Mouse (Mus musculus) heart, postnatal 14 days (tissue): ENCODE results near the gene Ankrd13b. TPM values are rescaled to one million over a fixed set of nuclear protein-coding genes. Genes with fewer than 3 reads are reported as not detected.
A peak's percentile ranks its signal among the peaks of the same experiment; 100 is the strongest.

ENCODE experiments used
- DNase-seq, 2 experiments: peaks; one replicate each; pipeline ENCODE4 v3.0.0; 2021 to 2022
- intact Hi-C: fragments of 180-260 bp; cut with DNase I; formaldehyde crosslinking; loops from one replicate; pipeline ENCODE4 v1.15.1; 2025
- total RNA-seq, 2 experiments: library from RNA; stranded (reverse); gene quantifications; 2 replicates each; pipeline ENCODE4 v1.2.3; 2021

Gene Ankrd13b
- total RNA-seq, 2 experiments from 2014 or later: 10.6 to 10.9 TPM

GRCm38 (mm10) chr11:77494344-77494676, 4.8 kb upstream of the Ankrd13b start:
- intact Hi-C loops: loop anchor here (5.0 kb wide), 1 partner anchor 177 kb away; no protein-coding TSS in a partner anchor
- no peak for DNase-seq

DNA sequence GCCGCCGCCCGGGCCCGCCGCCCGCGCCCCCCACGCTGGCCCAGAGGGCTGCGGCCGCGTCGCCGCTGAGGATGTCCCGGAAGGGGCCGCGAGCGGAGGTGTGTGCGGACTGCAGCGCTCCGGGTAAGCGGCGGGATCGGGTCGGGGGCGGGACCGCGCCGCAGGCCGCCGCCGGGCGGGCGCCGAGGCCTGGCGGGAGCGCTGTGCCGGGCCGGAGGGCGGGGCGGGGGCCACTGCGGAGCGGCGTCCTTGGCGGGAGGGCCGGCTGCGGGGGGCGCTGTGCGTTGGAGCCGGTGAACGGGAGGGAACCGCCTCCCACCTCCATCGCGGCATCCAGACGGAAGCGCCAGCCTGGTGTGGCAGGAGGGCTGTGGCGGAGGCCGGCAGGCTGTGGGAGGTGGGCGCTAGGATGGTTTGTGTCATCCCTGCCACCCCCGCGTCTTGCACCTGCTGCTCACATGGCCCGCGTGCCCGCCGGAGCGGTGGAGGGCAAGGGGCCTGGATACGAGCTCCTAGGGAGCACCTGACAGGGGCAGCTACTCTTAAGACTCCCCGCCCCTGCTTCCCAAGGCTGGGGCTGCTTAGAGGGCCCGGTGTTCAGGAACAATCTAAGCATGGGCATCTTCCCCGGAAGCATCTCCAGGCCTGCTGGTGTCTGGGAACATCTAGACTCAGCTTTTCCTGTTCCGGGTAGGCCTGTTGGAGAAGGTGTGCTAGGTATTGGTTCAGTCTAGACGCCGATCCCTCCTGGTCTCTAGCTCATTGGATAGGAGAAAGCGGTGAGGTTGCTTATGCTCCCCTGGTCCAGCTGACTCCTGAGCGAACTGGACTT, 4.2 kb upstream of the Ankrd13b start, which contains the start of gene Git1:
TSS of gene Git1 (plus strand) at position 51 of the 832 bp plus-strand sequence.
- peak; percentile 64 to 66 for DNase-seq
- intact Hi-C loops: loop anchor here (5.0 kb wide), 1 partner anchor 176 kb away; no protein-coding TSS in a partner anchor

DNA sequence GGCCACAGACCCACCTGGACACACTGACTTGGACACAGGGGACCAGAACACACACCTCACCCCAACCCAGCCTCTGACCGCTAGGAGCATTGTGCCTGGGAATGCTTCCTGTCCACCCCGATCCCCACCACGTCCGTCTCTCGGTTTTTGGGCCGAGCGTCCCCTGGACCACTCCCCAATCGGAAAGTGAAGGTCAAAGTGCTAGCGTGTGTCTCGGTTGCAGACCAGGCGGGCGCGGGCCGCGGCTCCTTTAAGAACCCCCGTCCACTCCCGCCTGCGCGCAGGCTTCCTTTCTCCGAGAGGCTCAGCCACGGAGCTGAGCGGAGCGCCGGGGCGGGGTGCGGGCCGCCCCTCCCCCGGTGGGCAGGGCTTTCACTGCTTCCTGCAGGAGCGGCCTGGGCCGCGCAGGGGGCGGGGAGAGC, 3.4 kb upstream of the Ankrd13b start:
- DNase-seq: peak; percentile 95 to 96
- intact Hi-C loops: loop anchor here (5.0 kb wide), 1 partner anchor 176 kb away; no protein-coding TSS in a partner anchor

- DNase-seq: no peak
- intact Hi-C loops: loop anchor here (5.0 kb wide), 1 partner anchor 175 kb away; no protein-coding TSS in a partner anchor
Measured at GRCm38 (mm10) chr11:77492311-77492871, 2.9 kb upstream of the Ankrd13b start.

DNA sequence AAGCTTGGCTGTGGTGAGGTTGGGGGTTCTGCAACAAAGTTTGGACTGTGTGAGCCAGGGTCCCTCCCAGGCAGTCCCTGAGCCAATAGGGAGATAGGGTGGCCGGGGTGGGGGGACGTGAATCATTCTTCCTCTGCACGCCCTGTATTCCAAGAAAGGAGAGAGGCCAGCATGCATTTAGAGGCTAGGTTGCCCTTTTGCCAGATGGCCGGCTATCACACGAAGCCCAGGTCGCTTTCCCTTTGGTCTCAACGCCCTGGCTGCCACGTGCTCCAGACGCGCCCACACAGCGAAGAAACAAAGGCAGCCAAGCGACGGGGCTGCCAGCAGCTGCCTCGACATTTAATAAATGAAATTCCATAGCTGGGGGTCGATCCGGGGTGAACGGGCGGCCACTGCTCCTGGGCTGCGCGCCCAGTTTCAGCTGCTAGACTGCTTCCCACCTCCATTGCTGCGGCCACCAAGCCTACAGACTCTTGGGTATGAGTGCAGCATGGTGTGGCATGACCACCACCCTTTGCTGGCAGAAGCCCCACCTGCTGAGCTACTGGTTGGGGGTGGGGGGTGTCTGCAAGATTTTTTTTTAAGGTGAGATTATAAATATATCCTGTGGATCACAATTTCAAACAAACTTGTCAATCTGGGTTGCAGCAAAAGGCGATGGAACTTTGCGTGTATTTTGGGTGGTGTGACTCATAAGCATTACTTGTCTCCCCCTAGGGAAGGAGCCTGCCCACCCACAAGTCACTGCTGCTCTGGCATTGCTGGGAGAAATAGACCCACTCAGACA, 2.2 kb upstream of the Ankrd13b start:
- intact Hi-C loops: loop anchor here (1.0 to 5.0 kb wide), 3 partner anchors 10 to 174 kb away; no protein-coding TSS in a partner anchor
- DNase-seq: peak; percentile 62 to 77

GRCm38 (mm10) chr11:77491123-77491501, 1.6 kb upstream of the Ankrd13b start:
- peak; percentile 92 to 95 for DNase-seq
- intact Hi-C loops: loop anchor here (1.0 to 5.0 kb wide), 3 partner anchors 10 to 174 kb away; no protein-coding TSS in a partner anchor

DNA sequence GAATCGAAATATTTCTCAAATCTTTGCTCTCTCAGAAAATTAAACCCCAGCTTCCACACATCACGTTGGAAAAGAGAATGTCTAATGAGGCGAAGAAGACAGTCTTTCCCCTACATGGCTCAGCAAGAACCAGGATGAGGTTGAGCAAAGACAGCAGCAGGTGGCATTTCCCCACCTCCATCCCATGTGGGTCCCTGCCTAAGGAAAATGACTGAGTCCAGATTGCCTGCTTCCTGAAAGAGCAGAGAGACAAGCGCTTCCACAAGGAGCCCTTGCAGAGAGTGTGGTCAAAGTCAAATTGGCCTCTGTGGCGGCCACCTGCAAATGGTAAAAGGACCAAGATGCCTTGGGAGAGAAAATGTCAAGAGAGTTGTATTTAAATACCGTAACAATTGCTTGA, 973 bp upstream of the Ankrd13b start:
- intact Hi-C loops: loop anchor here (2.0 to 5.0 kb wide), 2 partner anchors 140 to 173 kb away; no protein-coding TSS in a partner anchor

DNA sequence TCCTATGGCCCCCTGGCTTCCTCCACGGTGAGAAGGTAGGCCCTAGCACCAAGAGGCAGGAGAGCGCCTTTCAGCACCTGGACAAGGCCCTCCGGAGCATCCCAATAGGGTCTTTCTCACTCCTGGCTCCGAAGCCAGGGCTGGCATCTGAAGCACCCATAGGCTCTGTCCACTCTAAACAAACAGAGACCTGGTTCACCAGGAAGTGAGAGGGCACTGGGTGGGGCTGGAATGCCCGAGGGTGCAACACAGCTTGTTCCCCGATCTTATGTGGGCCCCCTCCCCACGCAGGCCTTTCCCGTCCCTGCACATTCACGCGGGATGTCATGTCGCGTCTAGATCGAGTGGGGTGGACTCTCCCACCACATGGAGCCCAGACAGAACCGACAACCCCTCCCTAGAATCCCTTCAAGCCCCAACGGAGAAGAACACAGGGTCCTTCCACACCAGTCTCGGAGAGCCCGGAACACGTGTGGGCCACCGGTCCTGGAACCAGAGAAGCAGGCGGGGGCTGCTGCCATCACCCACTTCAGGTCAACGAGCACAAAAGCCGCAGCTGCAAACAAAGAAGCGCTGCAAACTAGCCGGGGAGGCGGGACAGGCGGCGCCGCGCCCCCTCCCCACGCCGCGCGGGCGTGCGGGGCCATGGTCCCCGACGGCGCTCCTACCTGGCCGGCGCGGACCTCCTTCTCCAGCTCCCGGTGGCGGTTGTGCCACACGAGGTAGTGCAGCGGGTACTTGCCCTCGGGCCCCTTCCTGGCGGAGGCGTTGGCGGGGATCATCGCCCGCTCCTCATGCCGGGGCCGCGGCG, 502 bp downstream of the Ankrd13b start:
- intact Hi-C loops: no loop called here
- DNase-seq: no peak

More for the DNA sequence above, 973 bp upstream of the Ankrd13b start:
- no peak for DNase-seq

DNA sequence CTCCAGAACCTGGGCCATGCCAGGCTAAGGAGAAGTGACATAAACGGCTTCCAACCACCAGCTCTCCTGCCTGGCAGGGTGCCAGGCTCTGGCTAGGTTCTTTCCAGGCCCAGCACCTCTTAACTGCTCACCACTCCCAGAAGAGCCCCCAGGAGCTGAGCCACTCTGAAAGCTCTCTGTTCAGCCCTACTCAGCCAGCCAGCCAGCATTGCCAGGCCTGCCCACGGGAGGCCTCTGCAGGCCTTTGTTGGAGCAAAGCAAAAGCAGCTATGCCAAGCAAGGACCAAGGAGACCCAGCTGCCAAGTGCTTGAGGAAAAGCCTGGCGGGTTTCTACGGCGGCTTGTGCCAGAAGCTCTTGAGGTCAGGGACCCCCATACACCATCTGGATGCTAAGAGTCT, 2.7 kb downstream of the Ankrd13b start:
- intact Hi-C loops: no loop called here
- no peak for DNase-seq

DNA sequence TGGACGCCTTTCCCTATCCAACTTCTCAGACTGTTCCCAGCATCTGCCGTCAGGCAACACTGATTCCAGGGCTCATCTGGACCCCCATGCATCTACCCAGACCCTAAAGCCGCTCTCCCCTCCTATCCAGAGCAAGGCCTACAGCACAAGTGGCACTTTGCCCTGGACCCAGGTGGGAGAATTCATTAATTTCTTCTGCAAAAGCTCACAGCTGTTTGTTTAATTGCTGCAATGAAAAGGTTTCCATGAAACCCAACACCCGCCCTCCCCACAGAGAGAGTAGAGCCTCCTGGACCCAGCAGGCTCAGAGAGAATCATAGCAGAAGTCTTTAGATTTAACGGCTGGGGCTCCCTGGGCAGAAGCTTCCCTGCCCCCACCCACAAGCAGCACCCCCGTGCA, 4.2 kb downstream of the Ankrd13b start:
- intact Hi-C loops: no loop called here
- no peak for DNase-seq

DNA sequence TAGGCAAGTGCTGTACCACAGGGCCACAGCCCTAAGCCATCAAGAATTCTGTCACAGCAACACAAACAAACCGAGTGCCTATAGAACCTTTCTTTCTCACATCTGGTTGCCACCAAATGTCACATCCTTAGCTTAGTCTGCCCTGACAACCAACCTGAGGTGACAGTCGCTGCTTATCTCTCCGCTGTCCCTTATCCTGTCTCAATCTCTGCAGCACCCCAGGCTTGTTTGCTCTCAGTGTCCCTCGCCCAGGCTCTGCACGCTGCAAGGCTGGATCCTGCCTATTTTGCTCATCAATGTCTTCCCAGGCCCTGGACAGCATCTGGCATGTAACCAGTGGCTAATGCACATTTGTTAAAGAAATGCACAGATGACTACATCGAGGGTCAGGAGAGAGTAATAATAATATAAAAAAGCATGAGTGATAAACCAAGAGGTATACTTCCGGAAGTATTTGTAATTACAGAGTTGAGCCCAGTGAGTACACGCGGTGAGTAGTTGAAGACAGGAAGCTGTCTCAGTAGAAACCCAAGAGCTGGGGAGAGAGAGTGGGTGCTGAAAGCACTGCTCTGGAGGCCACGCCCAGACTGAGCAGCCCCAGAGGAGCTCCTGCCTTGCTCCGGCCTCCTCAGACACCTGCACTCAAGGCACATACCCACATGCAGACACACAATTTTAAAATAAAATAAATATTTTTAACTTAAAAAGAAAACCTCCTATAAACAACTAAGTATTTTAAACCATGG, 5.8 kb downstream of the Ankrd13b start:
- intact Hi-C loops: no loop called here
- DNase-seq: no peak

DNA sequence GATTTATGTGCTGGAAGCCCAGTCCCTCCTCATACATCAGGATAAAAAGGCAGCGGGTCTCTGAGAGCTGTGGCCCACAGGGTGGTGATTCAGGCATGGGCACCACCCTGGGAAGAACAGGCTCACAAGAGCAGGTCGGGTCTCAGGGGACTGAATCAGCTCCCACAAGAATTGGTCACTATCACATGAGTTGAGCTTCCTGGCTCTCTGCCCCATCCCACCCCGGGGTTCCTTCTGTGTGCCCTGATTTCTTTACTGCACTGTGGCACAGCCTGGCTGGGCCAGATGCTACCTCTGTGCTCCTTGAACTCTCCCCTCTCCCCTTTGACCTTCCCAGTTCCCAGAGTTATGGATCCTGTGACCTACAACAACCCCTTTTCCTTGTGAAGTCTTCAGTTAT, 6.4 kb downstream of the Ankrd13b start:
- intact Hi-C loops: no loop called here
- DNase-seq: no peak

- intact Hi-C loops: no loop called here
- no peak for DNase-seq
Measured at GRCm38 (mm10) chr11:77476895-77477294, 12.6 kb downstream of the Ankrd13b start.

- intact Hi-C loops: no loop called here
- DNase-seq: no peak
Measured at GRCm38 (mm10) chr11:77476216-77476615, 13.3 kb downstream of the Ankrd13b start.

GRCm38 (mm10) chr11:77472775-77473174, 16.7 kb downstream of the Ankrd13b start:
- DNase-seq: peak in 1 of 2 experiments; percentile 35
- intact Hi-C loops: no loop called here

DNA sequence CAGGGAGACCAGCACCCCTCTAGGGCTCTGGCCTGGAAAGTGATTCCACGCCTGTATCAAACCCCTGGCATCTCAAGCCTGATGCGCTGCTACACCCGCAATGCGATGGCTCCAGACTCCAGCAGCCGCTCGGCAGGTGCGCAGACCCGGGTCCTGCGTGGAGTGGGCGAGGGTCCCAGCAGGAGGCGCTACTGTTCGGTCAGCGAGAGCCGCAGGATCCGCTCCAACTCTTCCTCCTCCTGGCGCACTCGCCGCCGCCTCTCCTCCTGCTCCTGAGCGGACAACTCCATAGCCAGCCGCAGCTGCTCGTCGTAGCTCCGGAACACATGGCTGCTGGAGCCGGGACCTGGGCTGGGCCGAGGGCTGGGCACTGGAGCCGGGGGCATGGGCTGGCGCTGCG, 18.1 kb downstream of the Ankrd13b start:
- no peak for DNase-seq
- intact Hi-C loops: no loop called here

DNA sequence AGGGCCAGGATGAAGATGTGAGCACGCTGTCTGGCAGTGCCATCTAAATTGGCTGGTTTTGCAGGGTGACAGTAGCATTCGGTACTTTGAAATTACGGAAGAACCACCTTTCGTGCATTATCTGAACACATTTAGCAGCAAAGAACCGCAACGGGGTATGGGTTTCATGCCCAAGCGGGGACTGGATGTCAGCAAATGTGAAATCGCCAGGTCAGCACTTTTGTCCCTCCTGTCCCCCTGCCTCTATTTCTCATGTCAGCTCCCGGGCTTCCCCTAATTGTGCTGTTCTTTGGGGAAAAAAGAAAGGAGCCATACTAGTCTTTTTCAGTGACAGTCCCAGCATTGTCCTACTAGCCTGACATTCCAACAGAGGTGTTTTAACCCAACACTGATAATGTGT, 21.1 kb downstream of the Ankrd13b start:
- intact Hi-C loops: loop anchor here (5.0 kb wide), 2 partner anchors 151 to 366 kb away; no protein-coding TSS in a partner anchor
- no peak for DNase-seq

- intact Hi-C loops: loop anchor here (1.0 to 5.0 kb wide), 3 partner anchors 150 to 365 kb away; no protein-coding TSS in a partner anchor
Measured at GRCm38 (mm10) chr11:77467784-77468183, 21.7 kb downstream of the Ankrd13b start.

GRCm38 (mm10) chr11:77467157-77467556, 22.3 kb downstream of the Ankrd13b start:
- intact Hi-C loops: loop anchor here (1.0 to 5.0 kb wide), 3 partner anchors 150 to 365 kb away; no protein-coding TSS in a partner anchor
- DNase-seq: peak; percentile 85 to 87

More at GRCm38 (mm10) chr11:77467784-77468183, 21.7 kb downstream of the Ankrd13b start:
- peak; percentile 83 to 87 for DNase-seq
